Mouse (Mus musculus) ovary, postnatal 14 days (tissue): ENCODE measurements around the gene Dapk3.
"Not testable (repeated sequence)": the region's sequence is repeated elsewhere in the genome, so short reads cannot be mapped to it uniquely, and the experiment has no call there.

Source experiments
- DNase-seq: peaks from one replicate; pipeline ENCODE4 v3.0.0; 2022; ENCODE audit warnings: low spot score

Gene Dapk3

GRCm38 (mm10) chr10:81145778-81146177 lies 37.0 kb upstream of the Dapk3 start:
- DNase-seq: no peak

- DNase-seq: no peak
Observed at GRCm38 (mm10) chr10:81146296-81146695, 36.5 kb upstream of the Dapk3 start.

GRCm38 (mm10) chr10:81151261-81151660 lies 31.5 kb upstream of the Dapk3 start:
- DNase-seq: no peak

- no peak for DNase-seq
Observed at GRCm38 (mm10) chr10:81152609-81153008, 30.2 kb upstream of the Dapk3 start.

- no peak for DNase-seq
Observed at GRCm38 (mm10) chr10:81154313-81154712, 28.5 kb upstream of the Dapk3 start.

GRCm38 (mm10) chr10:81154736-81155135 lies 28.1 kb upstream of the Dapk3 start:
- DNase-seq: no peak

- DNase-seq: no peak
Observed at GRCm38 (mm10) chr10:81161602-81162317, 21.0 kb upstream of the Dapk3 start.

DNA sequence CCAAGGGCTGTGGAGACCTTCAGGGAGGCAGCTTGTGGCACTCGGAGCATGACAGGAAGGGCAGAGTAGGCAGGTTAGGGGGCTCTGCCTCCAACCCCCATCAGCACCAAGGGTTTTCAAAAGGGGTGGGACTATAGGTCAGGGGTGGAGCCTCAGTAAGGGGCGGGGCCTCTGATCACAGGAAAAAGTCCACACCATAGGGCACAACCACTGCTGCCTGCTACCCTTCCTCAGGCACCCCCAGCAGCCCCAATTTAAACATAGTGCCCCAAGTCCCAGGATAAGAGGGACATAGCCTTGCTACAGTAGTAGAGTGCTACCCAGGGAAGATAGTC lies 20.5 kb upstream of the Dapk3 start:
- no peak for DNase-seq

- DNase-seq: no peak
Observed at GRCm38 (mm10) chr10:81165118-81165517, 17.7 kb upstream of the Dapk3 start.

GRCm38 (mm10) chr10:81167200-81168086 lies 15.4 kb upstream of the Dapk3 start, which contains the start of gene Pias4:
Gene Pias4, minus strand, starts transcription at chr10:81167923.
- DNase-seq: peak; percentile 99

- no peak for DNase-seq
Observed at GRCm38 (mm10) chr10:81168087-81168431, 14.7 kb upstream of the Dapk3 start.

- DNase-seq: peak; percentile 65
Observed at GRCm38 (mm10) chr10:81168521-81169244, 14.1 kb upstream of the Dapk3 start.

DNA sequence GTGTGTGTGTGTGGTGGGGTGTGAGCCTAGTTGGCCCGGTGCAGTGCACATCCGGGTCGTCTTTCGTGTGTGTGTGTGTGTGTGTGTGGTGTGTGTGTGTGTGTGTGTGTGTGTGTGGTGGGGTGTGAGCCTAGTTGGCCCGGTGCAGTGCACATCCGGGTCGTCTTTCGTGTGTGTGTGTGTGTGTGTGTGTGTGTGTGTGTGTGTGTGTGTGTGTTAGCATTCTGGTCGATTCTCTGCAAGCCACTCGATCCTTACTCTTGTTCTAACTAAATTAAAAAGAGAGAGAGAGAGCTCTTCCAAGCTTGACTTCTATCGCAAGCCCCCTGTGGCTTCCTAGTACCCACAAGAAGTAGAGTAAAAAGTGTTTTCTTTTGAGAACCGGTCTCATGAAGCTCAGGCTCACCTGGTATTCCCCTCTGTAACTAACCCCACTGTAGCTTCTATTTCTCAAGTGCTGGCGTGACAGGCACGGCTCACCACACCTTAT lies 13.3 kb upstream of the Dapk3 start:
- DNase-seq: not testable (repeated sequence)

DNA sequence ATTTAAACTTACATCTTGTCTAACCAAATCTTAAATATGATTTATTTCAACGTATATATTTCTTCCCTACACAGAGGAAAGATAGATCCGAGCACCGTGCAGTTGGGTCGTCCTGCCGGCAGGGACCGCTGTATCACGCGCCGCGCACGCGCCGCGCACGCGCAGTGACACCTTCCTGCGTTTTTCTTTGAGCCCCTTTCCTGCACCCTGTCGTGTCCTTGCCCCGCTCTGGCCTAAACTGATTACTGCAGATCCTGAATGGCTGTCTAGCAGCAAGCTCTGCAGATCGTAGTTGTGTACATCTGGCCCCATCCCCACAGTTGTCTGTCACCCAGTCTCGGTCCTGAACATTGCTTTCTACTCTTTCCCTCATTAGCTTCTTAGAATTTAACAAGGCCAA lies 9.7 kb upstream of the Dapk3 start:
- peak; percentile 75 for DNase-seq

- DNase-seq: peak; percentile 86
Observed at GRCm38 (mm10) chr10:81174617-81175344, 8.0 kb upstream of the Dapk3 start.

GRCm38 (mm10) chr10:81175345-81175701 lies 7.5 kb upstream of the Dapk3 start:
- not testable (repeated sequence) for DNase-seq

DNA sequence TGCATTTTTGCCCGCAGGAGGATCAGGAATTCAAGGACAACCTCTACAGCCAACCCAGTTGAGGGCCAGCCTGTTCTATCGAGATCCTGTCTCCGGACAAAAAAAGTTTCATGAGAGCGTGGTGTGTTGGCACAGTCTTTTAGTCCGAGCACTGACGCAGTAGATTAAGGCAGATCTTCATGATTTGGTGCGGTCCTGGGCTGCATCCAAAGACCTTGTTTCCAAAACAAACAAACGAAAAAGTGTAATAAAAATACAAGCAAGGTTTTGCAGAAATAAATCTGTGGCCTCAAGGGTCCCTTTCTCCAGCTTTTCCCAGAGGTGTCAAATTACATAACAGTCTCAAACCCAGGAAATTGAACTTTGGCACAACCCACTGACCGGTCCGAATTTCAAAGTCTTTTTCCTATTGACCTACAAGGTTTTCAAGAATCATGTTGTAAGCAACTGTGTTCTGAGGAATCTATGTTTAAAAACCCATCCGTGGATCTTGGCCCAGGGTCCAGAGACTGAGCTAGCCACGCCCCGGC lies 6.8 kb upstream of the Dapk3 start:
- no peak for DNase-seq

GRCm38 (mm10) chr10:81176466-81177271 lies 6.1 kb upstream of the Dapk3 start, which contains the start of gene Eef2:
Gene Eef2, plus strand, starts transcription at chr10:81176631.
- peak; percentile 99 for DNase-seq

DNA sequence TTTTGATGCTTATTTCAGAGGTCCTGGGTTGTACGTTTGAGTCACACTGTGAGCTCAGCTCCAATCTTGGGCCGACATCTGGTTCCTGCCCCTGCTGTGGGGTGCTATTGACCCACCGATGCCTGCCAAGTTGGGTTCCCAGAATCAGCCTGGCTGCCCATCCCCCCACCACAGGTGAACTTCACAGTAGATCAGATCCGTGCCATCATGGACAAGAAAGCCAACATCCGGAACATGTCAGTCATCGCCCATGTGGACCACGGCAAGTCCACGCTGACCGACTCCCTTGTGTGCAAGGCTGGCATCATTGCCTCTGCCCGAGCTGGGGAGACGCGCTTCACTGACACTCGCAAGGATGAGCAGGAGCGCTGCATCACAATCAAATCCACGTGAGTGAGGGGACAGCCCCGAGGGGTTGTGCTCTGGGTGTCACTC lies 5.3 kb upstream of the Dapk3 start:
- DNase-seq: no peak

- DNase-seq: no peak
Observed at GRCm38 (mm10) chr10:81177958-81178712, 4.7 kb upstream of the Dapk3 start.
